Mouse (Mus musculus) brain, embryonic 14.5 days (tissue): ENCODE measurements at regions not wholly inside any gene's neighbourhood (a gene's known extent, or its start where the extent isn't known, plus 50 kb on each side); places are given as distances from the start of the nearest gene placed in this dataset.
A peak's percentile ranks its signal among the peaks of the same experiment; 100 is the strongest.

Source experiments
- CTCF ChIP-seq: fragments of 200-500 bp; IDR thresholded peaks from 2 replicates; pipeline ENCODE4 v1.5.1; 2012; ENCODE audit warnings: inconsistent platforms, mild to moderate bottlenecking, moderate library complexity, borderline replicate concordance; ENCODE audit not compliant: insufficient read depth, insufficient read length; ENCODE audit errors: extremely low read depth
- POLR2A ChIP-seq: fragments of 200-500 bp; IDR thresholded peaks from 2 replicates; pipeline ENCODE4 v1.6.1; 2012; ENCODE audit warnings: mild to moderate bottlenecking, inconsistent platforms, borderline replicate concordance; ENCODE audit not compliant: poor library complexity, insufficient read depth, insufficient read length, severe bottlenecking; ENCODE audit errors: extremely low read depth

- TF ChIP-seq CTCF (peak; percentile 64; the same call in 1 of the 2 replicates), POLR2A (no peak)
Observed at GRCm38 (mm10) chr10:100152821-100153220, 137.4 kb downstream of the Kitl start.
